Mouse (Mus musculus) T-cell, adult 66 days (primary cell): ENCODE data around the gene Gan. TPM values are rescaled to one million over a fixed set of nuclear protein-coding genes. Genes with fewer than 3 reads are reported as not detected.

ENCODE experiments used
- total RNA-seq, 2 experiments: library from RNA; stranded (reverse); gene quantifications; 3 replicates in 1 of 2; 4 replicates in 1 of 2; pipeline ENCODE4 v1.2.4; 2023

The Gan gene
- total RNA-seq: 10 to 100 TPM; 10.5 to 11.7 TPM

DNA sequence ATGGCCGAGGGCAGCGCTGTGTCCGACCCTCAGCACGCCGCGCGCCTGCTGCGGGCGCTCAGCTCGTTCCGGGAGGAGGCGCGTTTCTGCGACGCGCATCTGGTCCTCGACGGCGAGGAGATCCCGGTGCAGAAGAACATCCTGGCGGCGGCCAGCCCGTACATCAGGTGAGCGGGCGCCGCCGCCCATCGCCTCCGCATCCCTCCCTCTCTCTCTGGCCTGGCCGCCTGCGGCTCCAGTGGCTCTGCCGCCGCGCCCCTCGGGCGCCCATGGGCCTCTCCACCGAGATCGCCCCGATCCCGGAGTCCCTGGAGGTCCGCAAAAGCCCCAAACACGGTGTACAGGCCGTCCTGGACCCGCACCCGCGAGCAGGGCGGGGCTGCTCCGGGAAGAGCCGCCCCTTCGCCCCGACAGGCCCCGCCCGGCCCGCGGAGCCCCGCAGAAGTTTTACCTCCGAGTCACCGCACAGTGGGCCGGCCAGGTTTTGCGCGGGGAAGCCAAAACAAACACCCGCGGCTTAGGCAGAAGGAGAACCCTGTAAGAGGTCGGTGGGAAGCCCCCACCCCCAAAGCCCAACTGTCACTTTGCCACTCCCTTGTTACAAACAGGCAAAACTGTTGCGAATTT lies at the start of gene Gan:
Gene Gan (plus strand): TSS at position 1 of the 627 bp plus-strand sequence.

GRCm38 (mm10) chr8:117257029-117257820 lies 99.3 kb downstream of the Gan start, which contains the start of gene Cmip:
Cmip (plus strand) TSS chr8:117257064.

Other genes starting within 250 kb of the Gan start
- gene Cmc2, start 236.7 kb upstream of the Gan start, total RNA-seq: 1 to 10 TPM; 7.5 to 9.3 TPM
- gene Cenpn, start 236.4 kb upstream of the Gan start, total RNA-seq: 1 to 10 TPM; 2.6 to 5.0 TPM
- gene Atmin, start 214.7 kb upstream of the Gan start, total RNA-seq: 10 to 100 TPM; 19.4 to 22.1 TPM
- gene 1700030J22Rik, start 179.2 kb upstream of the Gan start, total RNA-seq: under 1 TPM in 1 of 2 experiments, not detected in 1; 0.39 TPM
- 1 to 10 TPM; 8.5 to 8.7 TPM for gene Gcsh, start 164.6 kb upstream of the Gan start, total RNA-seq
- under 1 TPM in 1 of 2 experiments, not detected in 1; 0.09 TPM for gene Pkd1l2, start 75.7 kb upstream of the Gan start, total RNA-seq
- not detected for gene Bco1, start 62.3 kb upstream of the Gan start, total RNA-seq
- gene Cmip, start 98.9 kb downstream of the Gan start, total RNA-seq: 100 to 1,000 TPM; 113 to 114 TPM